Mouse (Mus musculus) liver, embryonic 14.5 days (tissue): Measurements from ENCODE around the gene Dis3l2.

Experiments used
- CTCF ChIP-seq: IDR thresholded peaks from 2 replicates; pipeline ENCODE4 v1.5.1; 2016; ENCODE audit warnings: antibody characterized with exemption, low read depth, control low read depth
- EP300 ChIP-seq: IDR thresholded peaks from 2 replicates; pipeline ENCODE4 v1.6.1; 2016; ENCODE audit warnings: antibody characterized with exemption, low read depth

GRCm38 (mm10) chr1:86696948-86697347, 6.7 kb upstream of the Dis3l2 start:
- TF ChIP-seq CTCF (peak; percentile 65), EP300 (no peak)
